Mouse (Mus musculus): ENCODE measurements around the gene Dyx1c1.

Gene Dyx1c1

DNA sequence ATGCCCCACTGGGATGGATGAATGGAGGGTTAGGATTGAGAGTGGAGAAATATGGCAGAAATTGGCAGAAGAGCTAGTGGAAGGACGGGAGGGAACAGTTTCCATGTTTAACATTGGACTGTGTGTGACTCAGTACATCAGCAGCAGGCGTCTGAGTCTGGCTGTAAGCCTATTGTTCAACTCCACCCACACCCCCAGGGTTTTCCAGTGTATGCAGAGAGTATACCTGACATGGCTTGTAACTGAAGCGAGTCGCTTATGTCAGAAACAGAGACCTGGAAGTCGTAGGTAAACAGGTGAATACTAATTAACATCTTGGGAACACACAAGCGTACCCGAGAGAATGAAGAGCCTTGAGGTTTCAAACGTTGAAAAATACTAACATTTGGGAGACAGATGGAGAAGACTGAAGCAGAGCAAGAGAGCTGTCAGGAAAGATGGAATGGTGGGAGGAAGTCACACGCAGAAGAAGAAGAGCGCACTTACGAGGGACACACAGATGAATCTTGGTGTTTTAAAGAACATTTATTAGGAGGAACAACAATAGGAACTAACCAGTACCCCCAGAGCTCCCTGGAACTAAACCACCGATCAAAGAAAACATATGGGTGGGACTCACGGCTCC lies 27.3 kb upstream of the Dyx1c1 start:
- H3K27me3 ChIP-seq (ENCODE audit: insufficient read depth, low read length) = peaks cover 28% of the 10 kb centered on the region
- H3K9me3 ChIP-seq (ENCODE audit: low read length) = no peaks in the 10 kb centered on the region
- H3K4me1 ChIP-seq (replicated peaks; ENCODE audit: low read depth, low read length) = peaks cover 22% of the 10 kb centered on the region
- TF ChIP-seq CTCF (conservative IDR thresholded peaks at IDR 0.05; ENCODE audit: low read length) = no peak
- TF ChIP-seq POU5F1 (IDR thresholded peaks at IDR 0.05; ENCODE audit: borderline replicate concordance, low read length) = no peak
- no peak for TF ChIP-seq NANOG (IDR thresholded peaks at IDR 0.05; ENCODE audit: borderline replicate concordance, low read length)
- H3K4me3 ChIP-seq (replicated peaks; ENCODE audit: low read length) = no peak overlapping the region
- H3K36me3 ChIP-seq (ENCODE audit: insufficient read depth, low read length) = no peaks in the 10 kb centered on the region

DNA sequence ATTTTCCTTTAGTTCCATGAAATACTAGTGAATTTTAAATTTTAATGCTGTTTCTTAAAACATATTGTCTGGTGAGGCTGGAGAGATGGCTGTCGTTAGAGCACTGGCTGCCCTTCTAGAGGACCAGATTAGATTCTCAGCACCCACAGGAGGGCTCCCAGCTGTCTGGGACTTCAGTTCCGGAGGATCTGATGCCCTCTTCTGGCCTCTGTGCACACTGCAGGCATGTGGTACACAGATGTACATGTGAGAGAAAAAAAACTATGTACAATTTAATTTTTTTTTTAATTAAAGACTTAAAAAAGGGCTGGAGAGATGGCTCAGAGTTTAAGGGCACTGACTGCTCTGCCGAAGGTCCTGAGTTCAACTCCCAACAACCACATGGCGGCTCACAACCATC lies 23.3 kb upstream of the Dyx1c1 start:
- no peaks in the 10 kb centered on the region for H3K36me3 ChIP-seq (ENCODE audit: insufficient read depth, low read length)
- no peaks in the 10 kb centered on the region; the same call in 1 of the 2 replicates for H3K9me3 ChIP-seq (ENCODE audit: low read length)
- H3K27me3 ChIP-seq (ENCODE audit: insufficient read depth, low read length) = no peaks in the 10 kb centered on the region
- H3K4me1 ChIP-seq (replicated peaks; ENCODE audit: low read depth, low read length) = peaks cover 12% of the 10 kb centered on the region
- no peak overlapping the region for H3K4me3 ChIP-seq (replicated peaks; ENCODE audit: low read length)
- TF ChIP-seq CTCF (conservative IDR thresholded peaks at IDR 0.05; ENCODE audit: low read length) (peak; percentile 54), POU5F1 (IDR thresholded peaks at IDR 0.05; ENCODE audit: borderline replicate concordance, low read length) (no peak), NANOG (IDR thresholded peaks at IDR 0.05; ENCODE audit: borderline replicate concordance, low read length) (no peak)

DNA sequence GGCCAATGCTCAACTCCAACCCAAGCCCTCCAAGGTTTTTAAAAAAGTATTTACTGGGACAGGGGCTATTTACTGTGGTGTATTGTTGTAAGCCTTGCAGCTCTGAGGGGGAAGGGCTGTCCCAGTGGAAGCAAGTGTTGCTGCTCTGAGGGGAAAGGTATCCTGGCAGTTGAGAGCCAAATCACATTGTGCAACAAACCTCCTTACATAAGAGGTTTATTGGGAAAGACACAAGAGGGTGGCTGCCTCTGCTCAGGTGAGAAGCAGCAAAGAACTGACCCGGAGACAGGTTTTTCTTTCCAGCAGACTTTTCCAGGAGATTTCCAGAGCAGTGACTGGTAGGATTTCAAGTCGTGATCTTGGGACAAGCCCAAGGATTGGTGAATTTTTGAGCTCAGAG lies 22.3 kb upstream of the Dyx1c1 start:
- TF ChIP-seq NANOG (IDR thresholded peaks at IDR 0.05; ENCODE audit: borderline replicate concordance, low read length) = no peak
- TF ChIP-seq CTCF (conservative IDR thresholded peaks at IDR 0.05; ENCODE audit: low read length) = no peak
- TF ChIP-seq POU5F1 (IDR thresholded peaks at IDR 0.05; ENCODE audit: borderline replicate concordance, low read length) = no peak
- Histone ChIP-seq H3K36me3 (ENCODE audit: insufficient read depth, low read length) (no peaks in the 10 kb centered on the region), H3K4me3 (replicated peaks; ENCODE audit: low read length) (no peak overlapping the region), H3K27me3 (ENCODE audit: insufficient read depth, low read length) (no peaks in the 10 kb centered on the region), H3K4me1 (replicated peaks; ENCODE audit: low read depth, low read length) (peaks cover 5% of the 10 kb centered on the region), H3K9me3 (ENCODE audit: low read length) (no peaks in the 10 kb centered on the region; the same call in 1 of the 2 replicates)

DNA sequence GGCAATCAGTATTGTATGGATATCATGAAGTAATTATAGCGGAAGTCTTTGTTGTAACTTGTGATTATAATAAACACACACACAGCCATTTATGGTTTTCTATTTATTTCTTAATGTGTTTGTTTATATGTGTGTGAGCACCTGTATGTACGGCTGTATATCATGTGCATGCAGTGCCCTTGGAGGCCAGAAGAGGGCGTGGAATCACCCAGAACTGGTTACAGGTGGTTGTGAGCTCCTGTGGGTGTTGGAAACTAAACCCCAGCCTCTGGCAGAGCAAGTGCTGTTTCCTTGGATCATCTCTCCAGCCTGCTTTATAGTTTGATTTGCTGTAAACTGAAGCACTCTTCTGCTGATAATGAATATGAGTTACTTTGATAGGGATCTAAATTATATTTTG lies 15.2 kb upstream of the Dyx1c1 start:
- H3K4me3 ChIP-seq (replicated peaks; ENCODE audit: low read length) = no peak overlapping the region
- H3K36me3 ChIP-seq (ENCODE audit: insufficient read depth, low read length) = no peaks in the 10 kb centered on the region
- TF ChIP-seq CTCF (conservative IDR thresholded peaks at IDR 0.05; ENCODE audit: low read length) = peak; percentile 86
- TF ChIP-seq POU5F1 (IDR thresholded peaks at IDR 0.05; ENCODE audit: borderline replicate concordance, low read length) = no peak
- TF ChIP-seq NANOG (IDR thresholded peaks at IDR 0.05; ENCODE audit: borderline replicate concordance, low read length) = no peak
- peaks cover 18% of the 10 kb centered on the region for H3K4me1 ChIP-seq (replicated peaks; ENCODE audit: low read depth, low read length)
- no peaks in the 10 kb centered on the region; the same call in 1 of the 2 replicates for H3K9me3 ChIP-seq (ENCODE audit: low read length)
- peaks cover 15% of the 10 kb centered on the region for H3K27me3 ChIP-seq (ENCODE audit: insufficient read depth, low read length)

DNA sequence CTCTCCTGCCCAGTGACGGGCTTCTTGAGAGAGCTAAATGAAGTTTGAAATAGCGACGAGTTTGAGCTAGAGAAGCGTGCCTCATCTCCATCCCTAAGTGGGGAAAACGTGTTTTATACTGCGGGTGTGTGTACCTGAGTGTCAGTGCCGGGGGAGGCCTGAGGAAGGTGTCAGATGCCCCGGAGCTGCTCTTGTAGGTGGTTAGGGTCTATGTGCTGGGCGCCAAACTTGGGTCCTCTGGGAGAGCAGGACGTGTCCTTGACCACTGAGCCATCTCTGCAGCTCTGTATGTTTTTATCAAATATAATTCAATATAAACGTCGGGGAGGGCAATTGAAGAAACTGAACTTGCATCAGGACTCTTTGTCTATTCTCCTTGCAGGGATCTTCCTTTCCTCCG lies 14.3 kb upstream of the Dyx1c1 start:
- TF ChIP-seq POU5F1 (IDR thresholded peaks at IDR 0.05; ENCODE audit: borderline replicate concordance, low read length) = no peak
- H3K4me3 ChIP-seq (replicated peaks; ENCODE audit: low read length) = peak overlapping the region; percentile 45; the same call in 1 of the 2 replicates
- H3K36me3 ChIP-seq (ENCODE audit: insufficient read depth, low read length) = no peaks in the 10 kb centered on the region
- H3K4me1 ChIP-seq (replicated peaks; ENCODE audit: low read depth, low read length) = peaks cover 18% of the 10 kb centered on the region
- H3K9me3 ChIP-seq (ENCODE audit: low read length) = no peaks in the 10 kb centered on the region
- H3K27me3 ChIP-seq (ENCODE audit: insufficient read depth, low read length) = peaks cover 15% of the 10 kb centered on the region

DNA sequence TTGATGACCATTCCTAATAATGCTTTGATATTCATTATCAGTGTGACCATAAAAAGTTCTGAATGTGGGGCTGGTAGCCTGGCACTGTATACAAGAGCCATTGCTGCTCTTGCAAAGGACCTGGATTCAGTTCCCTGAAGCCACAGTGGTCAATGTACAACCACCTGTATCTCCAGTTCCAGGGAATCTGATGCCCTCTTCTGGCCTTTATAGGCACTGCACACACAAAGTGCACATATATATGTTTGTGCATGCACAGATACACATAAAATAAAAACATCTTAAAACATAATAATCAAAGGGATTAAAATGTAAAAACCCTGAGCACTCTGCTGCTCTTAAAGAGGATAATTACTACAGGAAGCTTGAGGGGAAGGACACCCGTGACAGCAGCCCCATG lies 11.6 kb upstream of the Dyx1c1 start:
- H3K27me3 ChIP-seq (ENCODE audit: insufficient read depth, low read length) = peaks cover 15% of the 10 kb centered on the region
- H3K36me3 ChIP-seq (ENCODE audit: insufficient read depth, low read length) = no peaks in the 10 kb centered on the region
- TF ChIP-seq POU5F1 (IDR thresholded peaks at IDR 0.05; ENCODE audit: borderline replicate concordance, low read length) (no peak), CTCF (conservative IDR thresholded peaks at IDR 0.05; ENCODE audit: low read length) (peak; percentile 89), NANOG (IDR thresholded peaks at IDR 0.05; ENCODE audit: borderline replicate concordance, low read length) (no peak)
- no peaks in the 10 kb centered on the region for H3K9me3 ChIP-seq (ENCODE audit: low read length)
- H3K4me3 ChIP-seq (replicated peaks; ENCODE audit: low read length) = no peak overlapping the region
- peaks cover 15% of the 10 kb centered on the region for H3K4me1 ChIP-seq (replicated peaks; ENCODE audit: low read depth, low read length)

DNA sequence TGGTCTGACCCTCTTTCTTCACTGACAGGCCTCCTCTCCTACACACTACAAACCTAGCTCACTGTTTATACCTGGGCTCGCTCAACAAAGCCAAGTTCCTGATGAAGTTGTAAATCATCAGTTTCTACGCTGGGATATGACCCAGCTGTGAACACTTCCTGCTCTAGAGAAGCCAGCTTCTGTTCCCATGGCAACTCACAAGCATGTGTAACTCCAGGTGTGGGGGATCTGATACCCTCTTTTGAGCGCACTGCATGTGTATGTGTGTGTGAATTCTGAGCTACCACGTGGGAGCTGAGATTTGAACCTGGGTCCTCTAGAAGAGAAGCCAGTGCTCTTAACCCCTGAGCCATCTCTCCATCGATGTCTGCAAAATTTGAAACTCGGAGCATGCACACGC lies 9.0 kb upstream of the Dyx1c1 start:
- H3K4me3 ChIP-seq (replicated peaks; ENCODE audit: low read length) = no peak overlapping the region
- TF ChIP-seq POU5F1 (IDR thresholded peaks at IDR 0.05; ENCODE audit: borderline replicate concordance, low read length) = no peak
- no peak for TF ChIP-seq CTCF (conservative IDR thresholded peaks at IDR 0.05; ENCODE audit: low read length)
- H3K4me1 ChIP-seq (replicated peaks; ENCODE audit: low read depth, low read length) = peaks cover 11% of the 10 kb centered on the region
- no peaks in the 10 kb centered on the region for H3K9me3 ChIP-seq (ENCODE audit: low read length)
- H3K36me3 ChIP-seq (ENCODE audit: insufficient read depth, low read length) = no peaks in the 10 kb centered on the region
- H3K27me3 ChIP-seq (ENCODE audit: insufficient read depth, low read length) = peaks cover 10% of the 10 kb centered on the region

DNA sequence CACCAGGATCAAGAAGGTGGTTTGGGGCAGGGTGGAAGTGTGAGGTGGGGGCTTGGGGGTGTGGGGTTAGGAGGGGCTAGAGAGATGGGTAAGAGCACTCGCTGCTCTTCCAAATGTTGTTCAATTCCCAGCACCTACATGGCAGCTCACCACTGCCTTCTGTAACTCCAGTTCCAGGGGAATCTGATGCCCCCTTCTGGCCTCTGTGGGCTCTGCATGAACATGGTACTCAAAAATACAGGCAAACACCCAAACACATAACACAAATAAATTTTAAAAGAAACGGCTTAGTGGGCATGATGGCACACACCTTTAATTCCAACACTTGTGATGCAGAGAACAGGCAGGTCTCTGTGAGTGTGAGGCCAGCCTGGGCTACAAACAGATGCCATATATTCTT lies 3.8 kb upstream of the Dyx1c1 start:
- H3K4me3 ChIP-seq (replicated peaks; ENCODE audit: low read length) = no peak overlapping the region
- no peaks in the 10 kb centered on the region for H3K36me3 ChIP-seq (ENCODE audit: insufficient read depth, low read length)
- H3K9me3 ChIP-seq (ENCODE audit: low read length) = no peaks in the 10 kb centered on the region
- no peaks in the 10 kb centered on the region for H3K27me3 ChIP-seq (ENCODE audit: insufficient read depth, low read length)
- peaks cover 20% of the 10 kb centered on the region for H3K4me1 ChIP-seq (replicated peaks; ENCODE audit: low read depth, low read length)
- TF ChIP-seq POU5F1 (IDR thresholded peaks at IDR 0.05; ENCODE audit: borderline replicate concordance, low read length) (no peak), CTCF (conservative IDR thresholded peaks at IDR 0.05; ENCODE audit: low read length) (peak; percentile 63), NANOG (IDR thresholded peaks at IDR 0.05; ENCODE audit: borderline replicate concordance, low read length) (no peak)

DNA sequence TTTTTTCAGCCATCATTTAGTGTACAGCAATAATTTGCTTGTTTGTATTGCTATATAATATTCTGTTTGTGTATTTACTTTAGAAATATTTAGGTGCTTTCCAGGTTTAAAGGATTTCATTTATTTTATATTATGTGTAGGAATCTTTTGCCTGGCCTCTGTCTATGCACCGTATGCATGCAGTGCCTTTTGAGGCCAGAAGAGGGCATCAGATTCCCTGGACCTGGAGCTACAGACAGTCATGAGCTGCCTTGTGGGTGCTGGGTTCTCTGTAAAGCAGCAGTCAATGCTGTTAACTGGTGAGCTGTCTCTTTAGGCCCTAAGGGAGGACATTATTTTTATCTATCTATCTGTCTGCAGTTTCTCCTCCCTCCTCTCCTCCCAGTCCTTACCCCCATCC lies 3.0 kb upstream of the Dyx1c1 start:
- H3K4me1 ChIP-seq (replicated peaks; ENCODE audit: low read depth, low read length) = peaks cover 20% of the 10 kb centered on the region
- no peak for TF ChIP-seq NANOG (IDR thresholded peaks at IDR 0.05; ENCODE audit: borderline replicate concordance, low read length)
- TF ChIP-seq CTCF (conservative IDR thresholded peaks at IDR 0.05; ENCODE audit: low read length) = peak; percentile 84
- no peak for TF ChIP-seq POU5F1 (IDR thresholded peaks at IDR 0.05; ENCODE audit: borderline replicate concordance, low read length)
- H3K4me3 ChIP-seq (replicated peaks; ENCODE audit: low read length) = no peak overlapping the region
- H3K9me3 ChIP-seq (ENCODE audit: low read length) = no peaks in the 10 kb centered on the region
- H3K36me3 ChIP-seq (ENCODE audit: insufficient read depth, low read length) = no peaks in the 10 kb centered on the region
- no peaks in the 10 kb centered on the region for H3K27me3 ChIP-seq (ENCODE audit: insufficient read depth, low read length)
